Mouse (Mus musculus): ENCODE measurements around the gene Zfp358.

- TF ChIP-seq CTCF (IDR thresholded peaks at IDR 0.05; ENCODE audit: control insufficient read depth, insufficient read depth, low read length) (peak; percentile 82), POLR2A (IDR thresholded peaks at IDR 0.05; ENCODE audit: borderline replicate concordance, control insufficient read depth, low read depth, low read length) (no peak)
These were observed 42.3 kb upstream of the Zfp358 start for GRCm38 (mm10) chr8:3450670-3451069.
